Mouse (Mus musculus): ENCODE results near the gene Chn2.

The Chn2 gene

DNA sequence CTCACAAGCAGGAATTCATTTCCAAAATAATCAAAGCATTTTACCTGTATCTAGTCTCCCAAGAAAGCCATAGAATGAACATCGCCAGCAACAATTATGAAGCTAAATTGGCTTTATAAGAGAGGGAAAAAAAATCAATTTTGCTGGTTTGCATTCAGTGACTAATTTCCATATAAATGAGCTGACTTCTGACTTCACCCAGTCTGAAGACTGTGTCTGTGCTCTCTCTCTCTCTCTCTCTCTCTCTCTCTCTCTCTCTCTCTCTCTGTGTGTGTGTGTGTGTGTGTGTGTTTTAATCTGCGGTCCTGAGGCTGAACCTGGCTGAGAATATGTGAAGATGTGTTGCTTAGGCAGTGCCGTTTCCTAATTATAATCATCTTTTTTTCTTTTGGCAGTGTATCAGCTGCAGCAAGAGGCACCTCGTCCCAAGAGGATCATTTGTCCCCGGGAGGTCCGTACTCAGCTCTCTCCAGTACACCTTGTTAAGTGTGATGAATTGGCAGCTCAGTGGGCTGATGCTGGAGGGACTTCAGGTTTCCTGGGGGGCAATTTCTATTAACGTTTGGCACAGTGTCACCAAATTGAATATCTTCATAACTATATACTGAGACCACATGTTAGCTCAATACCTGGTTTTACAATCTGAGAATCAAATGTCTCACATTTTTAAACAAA is 154.4 kb downstream of the Chn2 start:
- POLR2A ChIA-PET: interaction anchor here in 1 of 4 experiments (0.6 to 1.6 kb wide), 3 partner anchors 14 to 419 kb away, joined by 3 to 4 read pairs (median 3); no protein-coding TSS in a partner anchor
- CTCF ChIA-PET: interaction anchor here (0.5 to 1.2 kb wide), 5 partner anchors 110 to 396 kb away, joined by 3 read pairs; no protein-coding TSS in a partner anchor

DNA sequence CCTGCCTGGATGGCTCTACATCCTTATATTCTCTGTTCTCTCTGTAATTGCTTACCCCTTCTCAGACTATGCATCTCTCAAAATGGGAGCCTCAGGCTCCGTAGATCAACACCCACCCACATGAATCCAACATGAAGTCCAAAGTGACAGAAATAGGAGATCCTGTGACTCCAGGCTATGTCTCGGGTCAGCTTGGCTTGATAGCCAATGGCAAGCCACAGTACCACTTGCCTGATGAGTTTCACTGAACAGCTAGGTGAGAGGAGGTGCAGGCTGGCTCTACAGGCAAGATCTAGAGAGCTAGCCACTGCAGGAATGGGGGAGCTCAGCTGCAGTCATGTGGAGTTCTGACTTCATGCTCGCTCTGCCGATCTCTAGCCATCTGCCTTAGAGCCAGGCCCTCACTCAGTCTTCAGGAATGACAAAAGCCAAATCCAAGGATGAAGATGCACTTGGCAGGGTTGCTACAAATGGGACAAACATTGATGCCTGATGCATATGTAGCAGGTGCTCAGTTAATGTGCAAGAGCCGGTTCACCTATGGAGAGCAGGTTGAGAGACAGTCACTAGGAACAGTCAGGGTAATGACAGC is 158.6 kb downstream of the Chn2 start:
- ChIA-PET CTCF (no interaction called here), POLR2A (no interaction called here)

DNA sequence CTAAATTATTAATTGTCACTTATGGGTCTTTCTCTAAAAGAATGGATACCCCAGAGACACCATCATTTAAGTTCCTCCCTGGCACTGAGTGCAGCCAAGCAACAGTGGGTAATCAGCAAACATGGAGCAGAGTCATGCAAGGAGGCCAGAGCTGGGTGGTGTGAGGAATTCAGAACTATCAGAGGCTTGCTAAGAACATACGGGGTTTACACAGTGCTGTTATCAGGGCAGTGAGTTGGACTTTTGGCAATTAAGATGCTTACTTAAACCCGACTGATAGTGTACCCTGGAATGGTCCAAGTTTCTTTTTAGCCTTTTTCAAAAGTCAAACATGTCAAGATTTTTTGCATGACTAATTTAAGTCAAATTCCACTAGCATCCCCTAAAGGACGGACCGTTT is 160.2 kb downstream of the Chn2 start:
- POLR2A ChIA-PET: interaction anchor here in 1 of 4 experiments (0.5 kb wide), 1 partner anchor 321 kb away, joined by 3 read pairs; no protein-coding TSS in a partner anchor
- CTCF ChIA-PET: no interaction called here

DNA sequence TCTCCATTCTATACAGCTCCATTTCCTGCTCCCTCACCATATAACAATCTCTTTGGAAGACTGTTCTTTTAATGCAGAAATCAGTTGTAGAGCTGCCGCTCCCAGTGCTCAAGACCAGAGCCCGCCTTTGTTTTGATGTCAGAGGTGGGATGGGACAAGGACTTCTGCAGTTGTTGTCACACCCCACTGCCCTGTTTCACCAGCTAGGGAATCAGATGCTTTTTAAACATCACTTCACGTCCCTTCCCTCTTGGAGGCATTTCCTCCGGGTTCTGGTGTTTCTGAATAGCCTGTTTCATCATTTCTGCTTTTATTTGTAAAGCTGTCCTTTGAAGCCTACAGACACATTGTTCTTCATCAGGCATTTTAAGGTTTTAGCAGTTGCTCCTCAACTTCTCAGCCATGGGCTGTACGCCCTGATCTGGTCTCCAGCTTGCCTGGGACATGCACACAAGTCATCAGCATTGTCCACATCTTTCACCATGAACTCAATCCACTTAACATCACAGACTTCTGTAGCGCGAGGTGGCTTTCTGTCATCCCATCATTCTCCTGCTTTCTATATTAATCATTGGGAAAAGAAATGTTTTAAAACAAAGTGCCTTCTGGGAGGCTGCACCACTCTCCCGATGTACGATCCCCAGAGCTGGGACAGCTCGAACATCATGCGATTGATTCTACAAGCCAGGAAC is 160.8 kb downstream of the Chn2 start:
- POLR2A ChIA-PET: interaction anchor here in 1 of 4 experiments (0.5 kb wide), 1 partner anchor 322 kb away, joined by 3 read pairs; no protein-coding TSS in a partner anchor
- CTCF ChIA-PET: no interaction called here

DNA sequence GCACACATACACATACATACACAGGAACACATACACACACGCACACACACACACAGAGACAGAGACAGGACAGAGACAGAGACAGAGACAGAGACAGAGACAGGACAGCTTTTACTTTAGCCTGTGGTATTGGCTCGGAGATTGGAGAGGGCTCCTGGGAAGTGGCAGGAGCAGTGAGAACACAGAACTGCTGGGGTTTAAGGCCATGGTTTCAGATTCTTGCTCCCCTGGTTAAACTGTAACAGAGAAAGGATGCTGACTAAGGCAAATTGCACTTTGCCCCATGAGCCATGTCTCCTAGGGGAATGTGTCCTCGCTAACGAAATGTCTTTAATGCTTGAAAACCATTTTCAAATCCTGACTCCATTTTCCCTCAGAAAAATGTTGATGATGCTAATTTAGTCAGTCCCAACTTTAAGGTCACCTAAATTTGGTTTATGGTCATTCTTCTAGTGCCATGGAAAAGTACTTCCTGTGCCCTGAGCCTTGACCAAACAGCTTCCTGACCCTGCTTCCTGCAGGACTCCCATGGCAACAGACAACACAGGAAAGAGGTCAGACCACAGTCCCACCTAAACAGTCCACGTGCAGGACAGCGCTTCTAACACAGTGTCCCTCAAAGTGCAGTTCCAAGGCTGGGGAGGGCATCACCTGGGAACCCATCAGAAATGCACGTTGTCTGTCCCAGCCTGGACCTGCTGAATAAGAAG is 163.1 kb downstream of the Chn2 start:
- POLR2A ChIA-PET: no interaction called here
- CTCF ChIA-PET: no interaction called here

DNA sequence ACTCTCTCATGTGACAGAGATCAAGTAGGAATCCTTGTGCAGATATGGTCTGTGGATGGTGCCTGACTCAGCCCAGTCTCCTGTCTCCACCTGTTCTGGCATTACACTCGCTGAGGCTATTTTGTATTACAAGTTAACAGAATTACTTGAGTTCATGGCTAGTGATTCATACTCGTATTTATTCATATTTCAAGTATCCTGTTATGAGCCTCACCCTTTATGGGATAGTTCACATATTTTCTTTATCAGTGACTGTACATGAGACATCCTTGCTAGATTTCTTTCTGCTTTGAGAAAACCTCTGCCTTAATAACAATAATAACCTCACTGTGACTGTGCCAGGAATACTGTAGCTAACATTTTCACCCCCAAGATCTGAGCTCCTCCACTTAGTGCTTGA is 164.0 kb downstream of the Chn2 start:
- POLR2A ChIA-PET: interaction anchor here in 1 of 4 experiments (1.3 kb wide), 1 partner anchor 53 kb away, joined by 3 read pairs; no protein-coding TSS in a partner anchor
- CTCF ChIA-PET: no interaction called here

DNA sequence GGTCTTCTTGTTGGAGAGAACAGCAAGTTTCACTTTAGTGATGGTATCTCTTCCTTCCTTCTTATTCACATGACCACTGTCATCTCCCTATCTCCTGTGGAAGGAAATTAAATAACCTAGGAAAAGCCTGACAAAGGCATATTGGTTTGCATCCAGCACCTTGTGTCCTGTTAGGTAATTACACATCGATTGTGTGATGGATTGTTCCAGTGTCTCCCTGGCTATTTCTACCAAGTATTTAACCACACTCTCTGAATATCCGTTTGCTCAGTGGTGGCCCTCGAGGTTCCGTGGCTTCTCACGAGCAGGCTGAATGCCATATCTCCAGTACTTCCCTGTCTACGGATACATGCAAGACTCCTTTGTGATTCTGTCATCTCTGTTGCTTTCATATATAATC is 164.6 kb downstream of the Chn2 start:
- CTCF ChIA-PET: no interaction called here
- POLR2A ChIA-PET: interaction anchor here in 1 of 4 experiments (1.3 kb wide), 1 partner anchor 54 kb away, joined by 3 read pairs; no protein-coding TSS in a partner anchor

DNA sequence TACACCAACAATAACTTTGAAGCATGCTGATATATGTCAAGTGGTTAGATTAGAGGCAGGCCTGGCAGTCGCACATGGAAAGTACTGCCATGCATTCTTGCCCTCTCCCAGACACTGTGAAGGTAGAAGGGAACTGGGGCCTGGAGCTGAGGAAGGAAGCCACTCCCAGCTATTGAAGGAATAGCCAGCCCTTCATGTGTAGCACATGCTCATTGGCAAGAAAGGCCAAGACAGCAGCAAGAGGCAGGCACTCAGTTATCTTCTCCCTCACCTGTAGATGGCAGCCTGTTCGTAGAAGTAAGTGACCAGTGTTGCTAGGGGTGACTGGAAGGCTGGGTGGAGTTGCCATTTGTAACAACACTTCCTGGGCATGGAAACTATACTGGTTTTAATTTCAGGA is 165.6 kb downstream of the Chn2 start:
- CTCF ChIA-PET: interaction anchor here in 2 of 4 experiments (0.7 to 1.5 kb wide), 4 partner anchors 10 to 411 kb away, joined by 3 to 4 read pairs (median 4); no protein-coding TSS in a partner anchor
- POLR2A ChIA-PET: interaction anchor here in 1 of 4 experiments (1.0 kb wide), 1 partner anchor 166 kb away, joined by 3 read pairs; the partner anchor contains the start of gene Chn2

DNA sequence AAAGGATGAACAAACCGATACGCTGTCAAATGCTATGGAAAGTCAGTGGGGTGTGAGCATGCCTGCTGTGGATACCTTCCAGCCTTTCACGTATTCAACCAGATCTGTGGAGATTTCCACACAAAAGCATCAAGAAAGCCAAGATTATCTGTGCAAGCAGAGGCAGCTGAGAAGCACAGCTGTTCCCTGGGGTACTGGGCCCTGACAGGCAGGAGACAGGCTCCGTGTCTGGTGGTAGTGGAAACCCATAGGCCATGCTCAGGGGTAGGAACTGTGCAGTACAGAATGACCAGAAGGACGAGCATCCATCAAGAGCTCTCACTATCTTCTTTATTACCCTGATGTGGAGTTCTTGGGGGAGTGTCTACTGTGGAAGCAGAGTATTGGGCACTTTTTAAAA is 166.1 kb downstream of the Chn2 start:
- CTCF ChIA-PET: interaction anchor here in 2 of 4 experiments (0.7 to 1.5 kb wide), 5 partner anchors 11 to 411 kb away, joined by 3 to 4 read pairs (median 4); no protein-coding TSS in a partner anchor
- POLR2A ChIA-PET: interaction anchor here in 1 of 4 experiments (0.6 to 1.0 kb wide), 2 partner anchors 166 to 245 kb away, joined by 3 to 9 read pairs; partner anchors contain the start of gene Chn2

DNA sequence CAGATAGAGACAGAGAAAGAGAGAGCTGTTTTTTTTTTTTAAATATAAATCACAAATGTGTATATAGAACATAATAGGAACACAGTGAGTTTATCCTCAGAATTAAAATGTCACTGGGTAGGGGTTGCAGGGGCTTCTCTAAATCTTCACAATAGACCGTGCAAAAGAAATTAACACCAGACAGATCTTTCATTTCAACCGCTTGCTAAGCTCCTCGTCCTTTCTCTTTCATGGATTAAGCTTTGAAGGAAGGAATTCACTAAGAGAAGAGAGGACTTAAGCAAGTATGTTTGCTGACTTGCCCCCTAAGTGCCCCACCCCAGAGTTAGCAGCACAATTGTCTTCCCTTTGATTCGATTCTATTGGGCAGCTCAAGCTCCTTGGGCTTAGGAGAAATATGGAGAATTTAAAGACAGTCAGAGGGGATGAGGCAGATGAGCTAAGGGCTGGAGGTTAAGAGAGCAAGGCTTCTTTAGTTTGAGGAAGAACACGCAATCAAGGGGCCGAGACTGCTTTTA is 166.9 kb downstream of the Chn2 start:
- ChIA-PET CTCF (interaction anchor here in 2 of 4 experiments (0.7 to 1.5 kb wide), 3 partner anchors 244 to 412 kb away, joined by 3 to 4 read pairs (median 4); no protein-coding TSS in a partner anchor), POLR2A (interaction anchor here in 1 of 4 experiments (0.6 kb wide), 1 partner anchor 246 kb away, joined by 9 read pairs; no protein-coding TSS in a partner anchor)

DNA sequence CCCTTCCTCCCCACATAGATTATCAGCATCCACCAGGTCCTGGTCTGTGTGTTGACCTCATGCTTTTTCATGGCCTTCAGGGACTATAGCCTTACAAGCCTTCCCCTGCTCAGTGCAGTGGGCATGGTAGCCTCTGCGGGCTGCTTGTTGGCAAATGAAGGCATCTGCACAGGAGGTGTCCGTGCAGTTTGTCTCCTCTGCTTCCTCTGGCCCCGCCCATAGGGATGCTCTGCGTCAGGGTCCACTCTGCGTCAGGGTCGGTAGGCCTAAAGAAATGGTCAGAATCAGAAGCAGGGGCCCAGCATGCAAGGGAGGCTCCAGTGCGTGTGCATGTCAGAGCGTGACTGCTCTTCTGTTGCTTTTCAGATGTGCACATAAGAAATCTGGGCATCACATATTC is 169.4 kb downstream of the Chn2 start:
- ChIA-PET CTCF (no interaction called here), POLR2A (no interaction called here)

DNA sequence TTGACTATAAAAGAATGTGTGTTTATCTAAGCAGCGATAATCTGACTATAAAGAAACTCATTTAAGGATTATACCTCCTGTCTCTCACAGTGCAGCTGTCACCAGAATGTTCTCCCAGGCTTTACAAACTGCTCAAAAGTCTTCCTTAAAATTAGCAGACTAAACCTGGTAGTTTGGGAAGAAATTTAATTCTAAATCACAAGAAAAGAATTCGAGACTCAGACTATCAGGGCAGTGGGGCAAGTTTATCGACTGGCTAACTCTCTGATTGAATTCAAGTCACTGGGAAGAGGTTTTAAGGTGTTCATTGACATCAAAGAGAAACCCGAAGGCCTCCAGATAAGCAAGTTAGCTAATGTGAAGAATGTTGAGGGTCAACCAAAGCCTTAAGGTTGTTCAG is 171.6 kb downstream of the Chn2 start:
- POLR2A ChIA-PET: no interaction called here
- CTCF ChIA-PET: interaction anchor here in 2 of 4 experiments (0.7 kb wide), 2 partner anchors 57 to 253 kb away, joined by 3 to 6 read pairs; no protein-coding TSS in a partner anchor

DNA sequence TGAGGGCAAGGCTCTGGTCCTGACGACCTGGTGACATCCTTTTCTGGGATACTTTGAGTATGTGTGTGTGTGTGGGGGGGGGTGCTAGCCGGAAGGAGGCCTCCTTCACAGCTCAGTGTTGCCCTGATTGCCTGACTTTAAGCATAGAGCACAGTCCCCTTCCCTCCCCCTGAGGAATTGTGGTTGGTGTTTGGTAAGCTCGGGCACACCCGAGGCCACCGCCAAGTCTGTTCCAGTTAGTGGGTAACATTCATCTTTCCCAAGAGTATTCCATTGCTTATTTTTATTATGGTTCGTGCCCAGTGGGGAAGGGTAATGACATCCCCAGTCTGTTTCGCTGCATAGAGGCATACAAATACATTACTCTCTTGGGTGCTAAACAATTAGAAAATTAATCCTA is 172.6 kb downstream of the Chn2 start:
- ChIA-PET POLR2A (no interaction called here), CTCF (no interaction called here)

DNA sequence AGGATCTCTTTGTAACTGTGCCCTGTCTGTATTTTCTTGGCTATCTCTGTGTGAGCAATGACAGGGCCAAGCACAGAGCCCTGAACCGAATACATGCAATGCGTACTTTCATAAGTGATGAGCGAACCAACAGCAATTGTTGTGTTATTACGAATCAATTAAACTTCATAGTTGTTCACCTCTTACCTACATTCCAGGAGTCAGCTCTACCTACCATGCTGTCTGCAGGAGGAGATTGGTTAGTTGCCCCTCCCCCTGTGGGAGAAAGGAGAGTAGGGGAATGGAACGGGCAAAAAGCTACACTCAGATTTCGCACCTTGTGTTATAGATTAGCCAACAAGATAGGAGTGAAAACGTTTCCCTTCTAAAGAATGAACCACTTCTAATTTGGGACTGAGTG is 174.4 kb downstream of the Chn2 start:
- CTCF ChIA-PET: interaction anchor here in 1 of 4 experiments (0.6 kb wide), 1 partner anchor 85 kb away, joined by 3 read pairs; no protein-coding TSS in a partner anchor

DNA sequence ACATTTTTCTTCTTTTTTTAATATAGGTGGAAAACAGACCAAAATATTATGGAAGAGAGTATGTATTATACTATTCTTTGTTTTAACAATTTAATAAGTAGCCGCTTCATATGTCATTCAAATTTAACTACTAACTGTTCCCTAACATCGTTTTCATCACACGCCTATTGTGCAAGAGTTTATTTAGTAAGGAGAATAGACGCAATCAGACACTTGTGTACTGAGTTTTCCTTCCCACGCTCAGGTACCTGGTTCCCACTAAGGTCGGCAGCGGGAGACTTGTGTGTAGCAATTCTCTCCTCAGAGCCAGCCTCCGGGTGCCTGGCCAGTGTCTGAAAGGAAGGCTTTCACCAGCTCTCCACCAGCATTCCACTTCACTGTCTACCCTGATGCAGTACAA is 176.3 kb downstream of the Chn2 start:
- POLR2A ChIA-PET: no interaction called here

More for the DNA sequence above, 174.4 kb downstream of the Chn2 start:
- POLR2A ChIA-PET: interaction anchor here in 1 of 4 experiments (0.6 kb wide), 1 partner anchor 391 kb away, joined by 3 read pairs; no protein-coding TSS in a partner anchor

DNA sequence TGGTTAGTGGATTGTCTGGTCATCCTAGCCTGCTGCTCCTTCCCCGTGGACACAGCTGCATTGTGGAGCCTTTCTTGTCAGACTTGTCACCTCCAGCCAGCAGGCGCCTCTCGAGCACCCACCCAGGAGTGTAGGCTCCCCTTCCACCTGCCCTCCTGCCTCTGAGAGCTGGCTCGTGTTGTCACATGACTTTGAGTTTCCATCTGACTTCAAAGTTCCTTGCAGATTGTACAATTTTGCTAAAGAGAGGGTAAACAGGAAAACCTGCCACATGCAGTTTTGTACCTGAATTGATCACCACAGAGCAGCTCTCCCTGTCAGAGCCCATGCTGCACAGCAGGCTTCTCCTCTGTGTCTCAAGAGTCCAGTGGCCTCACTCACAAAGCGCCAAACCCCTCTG is 177.2 kb downstream of the Chn2 start:
- ChIA-PET POLR2A (no interaction called here), CTCF (interaction anchor here in 1 of 4 experiments (0.5 kb wide), 1 partner anchor 9 kb away, joined by 6 read pairs; no protein-coding TSS in a partner anchor)

More for the DNA sequence above, 176.3 kb downstream of the Chn2 start:
- CTCF ChIA-PET: no interaction called here

DNA sequence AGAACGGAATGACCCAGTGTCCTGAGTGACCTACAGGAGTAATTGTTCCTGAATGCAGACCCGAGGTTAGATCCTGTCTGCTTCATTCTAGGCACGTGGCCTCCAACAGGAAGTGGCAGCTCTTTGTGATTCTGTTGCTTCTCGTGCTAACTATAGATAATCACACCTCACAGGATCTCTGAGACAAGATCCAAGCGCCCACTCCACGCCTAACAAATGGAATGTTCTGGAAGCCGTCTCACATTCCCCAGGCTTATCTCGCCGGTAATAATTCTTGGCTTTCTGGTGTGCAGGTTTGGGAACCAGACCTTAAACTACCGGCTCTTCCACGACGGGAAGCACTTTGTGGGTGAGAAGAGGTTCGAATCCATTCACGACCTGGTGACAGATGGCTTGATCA is 180.8 kb downstream of the Chn2 start:
- CTCF ChIA-PET: no interaction called here
- POLR2A ChIA-PET: no interaction called here

DNA sequence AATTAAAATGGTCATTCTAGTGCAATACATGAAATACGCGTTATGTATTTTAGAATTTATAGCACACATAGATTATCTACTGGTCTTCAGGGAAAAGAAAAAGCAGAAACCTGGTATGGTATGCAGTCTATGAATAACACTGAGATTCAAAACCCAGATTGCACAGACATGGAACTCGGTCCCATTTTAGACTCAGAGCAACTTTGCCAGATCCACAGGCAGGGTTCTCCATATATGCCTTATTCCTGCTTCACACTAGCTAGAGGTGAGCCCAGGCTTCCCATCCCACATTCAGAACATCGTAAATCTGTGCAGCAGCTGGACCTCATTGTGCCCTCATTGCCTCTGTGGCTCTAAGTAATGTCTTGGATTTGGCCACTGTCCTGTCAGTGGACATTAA is 184.2 kb downstream of the Chn2 start:
- CTCF ChIA-PET: interaction anchor here in 1 of 4 experiments (0.6 kb wide), 1 partner anchor 481 kb away, joined by 4 read pairs; no protein-coding TSS in a partner anchor
- POLR2A ChIA-PET: no interaction called here

DNA sequence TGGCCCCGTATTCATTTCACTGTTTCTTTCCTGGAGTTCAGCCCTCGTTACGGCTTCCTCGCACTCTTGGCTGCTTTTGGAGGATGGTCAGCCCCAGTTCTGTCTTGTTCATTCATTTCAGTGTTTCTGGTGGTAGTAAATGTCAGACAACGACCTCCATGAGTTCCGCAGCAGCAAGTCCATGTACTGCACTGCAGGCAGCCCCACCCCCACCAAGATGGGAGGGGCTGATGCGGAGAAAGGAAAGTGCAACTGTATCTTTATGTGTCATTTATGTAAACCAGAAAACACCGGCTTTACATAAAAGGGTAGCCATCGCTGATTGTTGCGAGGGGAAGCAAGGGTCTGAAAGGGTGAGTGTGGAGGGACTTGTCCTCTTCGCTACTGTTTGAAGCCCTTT is 185.0 kb downstream of the Chn2 start:
- ChIA-PET CTCF (no interaction called here), POLR2A (no interaction called here)
